Mouse (Mus musculus): ENCODE measurements around the gene Dtx4. TPM values are rescaled to one million over a fixed set of nuclear protein-coding genes. Genes with fewer than 3 reads are reported as not detected.
"Not testable (repeated sequence)": the region's sequence is repeated elsewhere in the genome, so short reads cannot be mapped to it uniquely, and the experiment has no call there.

Gene Dtx4
- 2.5 and 4.5 TPM in 2 replicates for polyA plus RNA-seq (2015; fragmentation: Nextera tagmentation; extraction: Ambion mirVana)

DNA sequence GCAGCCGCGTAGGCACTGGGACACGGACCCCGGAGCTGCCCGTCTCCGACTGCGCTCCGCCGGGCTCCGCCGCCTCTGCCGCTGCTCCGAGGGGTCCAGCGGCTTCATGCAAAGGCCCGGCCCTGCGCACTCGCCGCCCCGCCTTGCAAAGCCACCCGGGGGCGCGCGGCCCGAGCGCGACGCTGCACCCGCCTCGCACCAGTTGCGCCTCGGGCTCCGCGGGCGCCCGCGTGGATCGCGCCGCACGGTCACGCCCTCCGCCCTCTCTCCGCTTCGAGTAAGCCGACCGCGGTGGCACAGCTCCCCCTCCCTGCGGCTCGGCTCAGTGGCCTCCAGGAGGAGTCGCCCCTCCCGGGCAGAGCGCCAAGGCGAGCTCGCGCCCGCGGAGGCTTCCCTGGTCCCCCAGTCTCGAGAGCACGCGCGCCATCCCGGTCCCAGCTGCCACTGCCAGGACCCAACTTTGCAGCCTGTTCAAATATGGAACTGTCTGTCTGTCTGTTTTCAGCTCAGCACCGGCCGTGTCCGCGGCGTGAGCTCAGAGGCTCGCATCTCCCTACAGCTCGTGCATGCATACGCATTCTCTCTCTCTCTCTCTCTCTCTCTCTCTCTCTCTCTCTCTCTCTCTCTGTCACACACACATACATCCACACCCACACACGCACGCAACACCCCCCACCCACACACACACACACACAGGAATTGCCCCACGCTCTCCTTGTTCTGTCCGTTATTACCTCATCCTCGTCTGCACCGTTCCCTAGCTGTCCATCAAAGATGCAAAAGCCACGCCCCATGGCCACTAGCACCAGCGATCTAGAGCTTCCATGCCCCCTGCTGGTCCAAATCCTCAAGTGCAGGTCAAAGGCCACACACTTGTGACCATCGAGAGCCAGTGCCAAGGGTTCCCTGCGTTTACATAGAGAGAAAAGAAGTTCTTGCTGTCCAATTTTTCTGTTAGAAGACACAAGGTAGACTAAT lies at the start of gene Dtx4:
Dtx4 (minus strand) TSS at position 85 of the 978 bp plus-strand sequence.
- Histone ChIP-seq H3K27ac (peak within 1 kb of the TSS; percentile 81), H3K27me3 (peaks cover 22% of the 10 kb centered on the region), H3K9ac (peak within 1 kb of the TSS; percentile 80), H3K4me1 (replicated peaks) (peaks cover 12% of the 10 kb centered on the region), H3K4me2 (peak within 1 kb of the TSS; percentile 100), H3K4me3 (peak within 1 kb of the TSS; percentile 82), H3K9me3 (replicated peaks) (no peaks in the 10 kb centered on the region), H3K36me3 (no peaks in the 10 kb centered on the region)
- ATAC-seq (replicated peaks; ENCODE audit: insufficient number of reproducible peaks, insufficient read depth, low FRiP score, low read depth) = peak; percentile 91
- WGBS = under 1% methylated on average over 80 of the region's 80 CpGs

DNA sequence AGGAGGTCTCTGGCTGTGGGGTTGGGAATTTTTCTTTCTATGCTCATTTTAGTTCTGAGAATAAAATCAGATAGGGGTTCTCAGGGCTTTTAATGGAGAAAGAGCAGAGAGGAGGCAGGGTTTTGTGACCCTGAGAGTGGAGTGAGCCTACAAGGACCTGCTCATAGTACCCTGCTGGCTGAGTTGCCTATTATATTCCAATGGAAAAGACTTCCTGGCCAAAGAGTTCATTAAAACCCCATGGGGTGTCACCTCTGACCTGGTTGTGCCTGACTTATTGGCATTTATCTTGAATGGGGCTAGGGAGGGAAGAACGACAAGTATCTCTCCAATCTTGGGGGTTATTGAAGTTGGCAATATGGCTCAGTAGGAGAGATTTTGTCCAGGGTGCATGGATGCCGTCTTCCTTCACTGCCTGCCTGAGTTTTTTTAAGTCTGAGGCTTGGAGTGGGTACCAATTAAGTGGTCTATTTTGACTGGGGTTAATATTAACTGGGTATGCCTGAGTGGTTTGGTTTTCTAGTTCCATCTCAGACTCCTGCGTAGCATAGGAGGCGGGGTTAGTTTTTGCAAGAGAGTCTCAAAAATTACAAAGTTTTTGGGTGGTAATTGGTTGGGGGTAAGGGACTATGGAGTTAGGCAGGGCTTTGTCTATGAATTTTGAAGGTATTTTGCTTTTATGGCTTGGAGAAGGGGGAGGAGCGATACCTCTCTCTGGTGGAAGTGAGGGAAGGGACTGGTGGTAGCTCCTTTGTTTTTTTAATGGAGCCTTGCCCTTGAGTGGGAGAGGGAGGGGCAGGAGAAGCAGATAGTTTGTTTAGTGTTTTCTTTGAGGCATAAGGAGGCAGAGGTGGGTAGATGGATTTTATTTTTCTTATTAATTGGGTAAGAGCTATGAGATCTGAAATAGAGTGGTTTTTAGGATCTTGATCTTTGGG lies 49.0 kb upstream of the Dtx4 start:
- no peaks in the 10 kb centered on the region for H3K4me1 ChIP-seq (replicated peaks)
- no peak for ATAC-seq (replicated peaks; ENCODE audit: insufficient number of reproducible peaks, insufficient read depth, low FRiP score, low read depth)
- 79% methylated on average over 5 of the region's 5 CpGs for WGBS
- no peak overlapping the region for H3K4me3 ChIP-seq
- no peaks in the 10 kb centered on the region for H3K9me3 ChIP-seq (replicated peaks)
- no peaks in the 10 kb centered on the region for H3K27me3 ChIP-seq
- no peak overlapping the region for H3K4me2 ChIP-seq
- H3K36me3 ChIP-seq = no peaks in the 10 kb centered on the region
- no peak overlapping the region for H3K27ac ChIP-seq
- no peak overlapping the region for H3K9ac ChIP-seq

DNA sequence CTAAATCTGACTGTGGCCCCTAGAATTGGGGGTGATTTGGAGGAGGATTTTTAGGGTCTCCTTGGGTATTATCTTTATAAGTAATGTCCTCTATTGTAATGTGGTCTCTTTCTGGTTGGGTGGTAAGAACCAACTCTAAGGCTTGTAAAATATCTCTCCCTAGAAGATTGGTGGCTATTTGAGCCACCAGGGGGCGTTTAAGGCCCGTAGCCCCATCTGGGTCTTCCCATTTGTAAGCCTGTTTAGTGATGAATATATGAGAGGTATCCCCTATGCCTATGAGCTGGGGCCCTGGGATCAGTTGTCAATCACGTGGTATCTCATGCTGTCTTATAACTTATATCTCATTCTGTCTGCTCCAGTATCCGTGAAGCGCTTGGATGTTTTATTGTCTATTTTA lies 47.9 kb upstream of the Dtx4 start:
- Histone ChIP-seq H3K4me1 (replicated peaks) (no peaks in the 10 kb centered on the region), H3K9me3 (replicated peaks) (no peaks in the 10 kb centered on the region), H3K4me3 (no peak overlapping the region), H3K9ac (no peak overlapping the region), H3K27me3 (no peaks in the 10 kb centered on the region), H3K36me3 (no peaks in the 10 kb centered on the region), H3K4me2 (no peak overlapping the region), H3K27ac (no peak overlapping the region)
- 69% methylated on average over 5 of the region's 5 CpGs for WGBS
- ATAC-seq (replicated peaks; ENCODE audit: insufficient number of reproducible peaks, insufficient read depth, low FRiP score, low read depth) = 0 out of 2 replicates have a peak, but pooled peaks have one; percentile 27

DNA sequence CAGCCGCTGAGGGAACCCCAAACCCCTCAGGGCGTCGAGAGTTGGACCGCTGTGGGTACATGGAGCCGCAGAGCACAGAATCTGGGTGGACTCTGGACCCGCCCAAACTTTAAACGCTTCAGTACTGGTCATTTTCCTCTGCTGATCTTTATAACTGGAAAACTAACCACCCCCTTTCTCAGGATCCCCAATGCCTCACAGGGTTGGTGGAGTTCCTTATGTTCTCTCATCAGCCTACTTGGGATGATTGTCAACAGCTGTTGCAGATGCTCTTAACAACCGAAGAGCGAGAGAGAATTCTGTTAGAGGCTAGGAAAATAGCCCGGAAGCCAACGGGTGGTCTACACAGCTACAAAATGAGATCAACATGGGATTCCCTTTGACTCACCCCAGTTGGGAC lies 44.2 kb upstream of the Dtx4 start, which contains the start of gene Fam111a:
Fam111a (plus strand) TSS at position 301 of the 400 bp plus-strand sequence.
- ATAC-seq (replicated peaks; ENCODE audit: insufficient number of reproducible peaks, insufficient read depth, low FRiP score, low read depth); H3K36me3 ChIP-seq; H3K9ac ChIP-seq; H3K27me3 ChIP-seq; H3K4me2 ChIP-seq; H3K4me3 ChIP-seq; H3K9me3 ChIP-seq (replicated peaks); H3K27ac ChIP-seq; H3K4me1 ChIP-seq (replicated peaks): not testable (repeated sequence)
- 93% methylated on average over 11 of the region's 11 CpGs for WGBS

DNA sequence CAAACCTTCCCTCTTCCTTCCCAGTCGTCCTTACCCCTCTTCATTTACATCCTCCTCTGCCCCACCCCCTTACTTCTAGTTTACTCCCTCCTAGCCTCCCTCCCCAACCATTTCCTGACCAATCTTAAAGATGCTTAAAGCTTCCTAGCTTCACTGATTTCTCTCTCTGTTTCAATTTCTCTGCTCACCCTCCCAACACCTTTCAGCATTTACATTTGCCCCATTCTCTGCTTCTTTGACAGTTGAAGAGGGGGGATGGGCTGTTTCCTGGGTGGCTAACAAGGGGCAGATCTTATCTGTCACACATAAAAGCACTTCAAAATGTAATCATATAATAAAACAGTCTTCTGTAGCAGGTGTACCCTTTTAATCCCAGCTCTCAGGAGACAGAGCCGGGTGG lies 40.4 kb upstream of the Dtx4 start:
- H3K27me3 ChIP-seq = no peaks in the 10 kb centered on the region
- H3K9ac ChIP-seq = no peak overlapping the region
- no peak overlapping the region for H3K27ac ChIP-seq
- no peak overlapping the region for H3K4me3 ChIP-seq
- no peaks in the 10 kb centered on the region for H3K4me1 ChIP-seq (replicated peaks)
- H3K36me3 ChIP-seq = no peaks in the 10 kb centered on the region
- WGBS = 28% methylated on average over 2 of the region's 2 CpGs
- no peak overlapping the region for H3K4me2 ChIP-seq
- ATAC-seq (replicated peaks; ENCODE audit: insufficient number of reproducible peaks, insufficient read depth, low FRiP score, low read depth) = no peak
- no peaks in the 10 kb centered on the region for H3K9me3 ChIP-seq (replicated peaks)

DNA sequence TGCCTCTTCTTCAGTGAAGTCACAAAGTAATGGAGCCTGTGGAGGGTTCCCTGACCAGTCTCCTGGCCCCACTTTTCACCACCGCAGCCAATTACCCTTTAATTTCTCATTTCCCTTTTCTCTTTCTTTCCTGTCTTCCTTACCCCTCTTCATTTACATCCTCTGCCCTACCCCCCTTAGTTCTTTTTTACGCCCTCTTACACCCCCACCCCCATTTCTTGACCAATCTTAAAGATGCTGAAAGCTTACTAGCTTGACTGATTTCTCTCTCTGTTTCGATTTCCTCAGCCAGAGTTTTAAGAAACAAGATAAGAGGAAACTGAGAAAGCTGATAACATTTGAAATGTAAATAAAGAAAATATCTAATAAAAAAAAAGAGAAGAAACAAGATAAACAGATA lies 39.5 kb upstream of the Dtx4 start:
- H3K4me2 ChIP-seq = no peak overlapping the region
- 42% methylated on average over 3 of the region's 3 CpGs for WGBS
- no peak overlapping the region for H3K4me3 ChIP-seq
- no peaks in the 10 kb centered on the region for H3K4me1 ChIP-seq (replicated peaks)
- no peak overlapping the region for H3K27ac ChIP-seq
- H3K9ac ChIP-seq = no peak overlapping the region
- no peaks in the 10 kb centered on the region for H3K27me3 ChIP-seq
- H3K9me3 ChIP-seq (replicated peaks) = no peaks in the 10 kb centered on the region
- no peak for ATAC-seq (replicated peaks; ENCODE audit: insufficient number of reproducible peaks, insufficient read depth, low FRiP score, low read depth)
- no peaks in the 10 kb centered on the region for H3K36me3 ChIP-seq

DNA sequence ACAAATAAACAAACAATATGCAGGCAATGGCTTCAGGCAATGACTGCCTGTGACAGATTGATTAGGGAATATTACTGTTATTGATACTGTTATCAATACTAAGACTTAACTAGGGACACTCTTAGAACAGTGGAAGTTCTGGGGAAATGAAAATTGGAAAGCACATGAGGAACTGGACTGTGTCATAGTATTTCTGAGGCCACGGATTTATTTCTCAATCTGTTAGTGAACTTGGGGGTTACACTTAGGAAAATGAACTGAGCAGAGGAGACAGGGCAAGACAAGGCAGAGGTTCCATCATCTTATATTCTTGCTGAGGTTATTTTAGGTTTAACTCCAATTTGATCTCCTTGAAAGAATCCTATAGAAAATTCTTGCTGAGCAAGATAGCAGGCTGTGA lies 38.7 kb upstream of the Dtx4 start:
- Histone ChIP-seq H3K4me1 (replicated peaks) (no peaks in the 10 kb centered on the region), H3K27me3 (no peaks in the 10 kb centered on the region), H3K9ac (no peak overlapping the region), H3K36me3 (no peaks in the 10 kb centered on the region), H3K4me3 (no peak overlapping the region), H3K4me2 (no peak overlapping the region), H3K9me3 (replicated peaks) (no peaks in the 10 kb centered on the region), H3K27ac (no peak overlapping the region)
- no peak for ATAC-seq (replicated peaks; ENCODE audit: insufficient number of reproducible peaks, insufficient read depth, low FRiP score, low read depth)
- 69% methylated on average over 1 of the region's 1 CpGs for WGBS

DNA sequence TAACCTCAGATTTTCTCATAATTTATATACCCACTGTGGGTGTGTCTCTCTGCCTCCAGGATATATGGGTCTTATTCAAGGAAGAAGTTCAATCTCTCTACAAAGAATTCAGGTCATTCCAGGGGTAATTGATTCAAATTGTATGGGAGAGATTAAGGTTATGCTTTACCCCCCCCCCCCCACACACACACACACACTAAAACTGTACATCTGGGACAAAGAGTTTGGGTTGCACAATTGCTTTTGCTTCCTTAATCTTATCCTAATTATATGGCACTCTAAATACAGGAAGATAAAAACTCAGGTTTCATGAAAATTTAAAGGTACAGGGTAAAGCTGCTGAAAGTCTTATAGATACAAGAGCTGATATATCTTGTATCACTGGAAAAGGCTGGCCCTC lies 35.9 kb upstream of the Dtx4 start:
- ATAC-seq (replicated peaks; ENCODE audit: insufficient number of reproducible peaks, insufficient read depth, low FRiP score, low read depth) = no peak
- no peak overlapping the region for H3K4me3 ChIP-seq
- H3K27me3 ChIP-seq = no peaks in the 10 kb centered on the region
- H3K4me2 ChIP-seq = no peak overlapping the region
- H3K9ac ChIP-seq = no peak overlapping the region
- H3K4me1 ChIP-seq (replicated peaks) = no peaks in the 10 kb centered on the region
- H3K9me3 ChIP-seq (replicated peaks) = no peaks in the 10 kb centered on the region
- no peaks in the 10 kb centered on the region for H3K36me3 ChIP-seq
- H3K27ac ChIP-seq = no peak overlapping the region

DNA sequence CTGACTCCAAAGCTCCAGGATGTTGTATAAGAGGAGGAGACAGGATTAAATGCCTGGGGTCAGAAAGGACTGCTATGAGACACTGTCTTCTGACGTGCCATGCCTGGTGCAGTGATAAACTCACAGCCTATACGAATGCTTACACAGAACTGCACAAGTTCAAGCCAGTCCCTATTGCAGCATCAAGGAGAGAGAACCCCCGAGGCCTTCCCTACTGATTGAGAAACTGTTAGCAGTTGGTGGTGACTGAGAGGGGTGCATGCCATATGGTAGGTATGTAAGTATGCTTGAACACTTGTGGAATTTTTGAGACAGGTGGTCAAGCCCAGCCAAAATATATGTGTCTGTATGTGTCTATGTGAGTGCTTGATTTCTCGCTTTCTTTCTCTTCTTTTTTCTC lies 22.1 kb upstream of the Dtx4 start:
- no peak overlapping the region for H3K4me3 ChIP-seq
- no peak for ATAC-seq (replicated peaks; ENCODE audit: insufficient number of reproducible peaks, insufficient read depth, low FRiP score, low read depth)
- no peaks in the 10 kb centered on the region for H3K36me3 ChIP-seq
- 42% methylated on average over 4 of the region's 4 CpGs for WGBS
- no peak overlapping the region for H3K9ac ChIP-seq
- no peaks in the 10 kb centered on the region for H3K27me3 ChIP-seq
- no peaks in the 10 kb centered on the region for H3K4me1 ChIP-seq (replicated peaks)
- no peak overlapping the region for H3K4me2 ChIP-seq
- H3K9me3 ChIP-seq (replicated peaks) = no peaks in the 10 kb centered on the region
- H3K27ac ChIP-seq = no peak overlapping the region

DNA sequence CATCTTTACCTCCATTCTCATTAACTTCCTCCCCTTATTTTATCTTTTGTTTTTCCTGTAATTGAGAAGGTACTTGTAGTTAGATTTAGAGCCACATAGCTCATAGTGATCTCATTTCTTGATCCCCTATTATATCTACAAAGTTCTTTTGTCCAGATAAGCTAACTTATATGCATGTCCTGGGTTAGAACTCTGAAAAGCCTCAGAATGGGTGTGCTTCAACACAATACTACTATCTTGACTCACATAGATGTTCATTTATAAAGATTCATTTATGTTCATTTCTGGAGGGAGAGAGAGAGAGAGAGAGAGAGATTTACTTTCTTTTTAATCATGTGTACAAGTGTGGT lies 17.3 kb upstream of the Dtx4 start:
- Histone ChIP-seq H3K4me3 (peak overlapping the region; percentile 51), H3K4me2 (peak overlapping the region; percentile 66), H3K4me1 (replicated peaks) (no peaks in the 10 kb centered on the region), H3K36me3 (no peaks in the 10 kb centered on the region), H3K27ac (no peak overlapping the region), H3K27me3 (no peaks in the 10 kb centered on the region; the same call in none of the 2 replicates), H3K9ac (peak overlapping the region; percentile 59), H3K9me3 (replicated peaks) (no peaks in the 10 kb centered on the region)
- ATAC-seq (replicated peaks; ENCODE audit: insufficient number of reproducible peaks, insufficient read depth, low FRiP score, low read depth) = no peak

Data from heart, embryonic 15.5 days (tissue).